Mouse (Mus musculus): Measurements from ENCODE around the gene Junb. TPM values are rescaled to one million over a fixed set of nuclear protein-coding genes. Genes with fewer than 3 reads are reported as not detected.

Junb gene
- polyA plus RNA-seq, 1 experiment = 158 TPM

DNA sequence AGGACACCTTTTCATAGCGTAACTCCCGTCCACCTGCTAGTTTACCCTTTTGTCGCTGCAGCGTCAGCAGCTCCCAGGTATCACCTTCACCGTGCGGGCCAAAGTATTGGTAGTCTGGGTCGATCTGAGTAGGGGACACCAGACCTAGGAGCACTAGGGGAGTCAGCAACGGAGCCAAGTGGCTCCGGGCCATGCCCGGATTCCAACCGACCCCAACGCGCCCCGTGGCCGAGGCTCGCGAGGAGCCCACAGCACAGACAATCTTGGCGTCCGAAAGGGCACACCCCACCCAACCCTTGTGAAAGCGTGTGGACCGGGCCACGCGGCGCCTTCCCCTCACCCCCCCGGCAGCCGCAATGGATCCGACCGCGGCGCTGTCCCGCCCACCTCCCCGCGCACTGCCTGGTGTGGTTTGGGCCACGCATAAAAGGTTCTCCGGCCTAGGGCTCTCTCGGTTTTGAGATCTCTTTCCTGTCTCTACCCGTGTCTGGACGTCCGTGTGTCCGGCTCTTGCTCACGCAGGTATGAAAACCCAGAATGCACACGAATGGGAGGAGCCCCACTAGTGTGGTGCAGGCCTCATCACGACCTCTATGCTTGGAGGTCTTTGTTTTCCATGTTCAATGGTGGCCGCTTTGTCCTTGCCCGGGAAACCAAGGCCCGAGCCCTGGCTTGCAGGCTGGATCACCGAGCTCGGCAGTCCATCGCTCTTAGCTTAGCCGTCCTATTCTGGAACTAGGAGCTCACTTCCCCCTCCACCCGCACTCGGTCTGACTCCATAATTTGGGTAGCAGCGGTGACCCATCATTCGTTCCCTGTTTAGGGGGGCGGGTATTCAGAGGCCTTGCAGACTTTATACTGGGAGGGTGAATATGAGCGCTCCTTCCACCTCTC is 9.0 kb downstream of the Junb start, which contains the start of the genes Gm49661, Prdx2 and Rnaseh2a:
Gene Gm49661, minus strand, starts transcription at position 193 of the 894 bp plus-strand sequence.
Gene Prdx2, plus strand, starts transcription at position 347 of the 894 bp plus-strand sequence.
Gene Rnaseh2a, minus strand, starts transcription at position 527 of the 894 bp plus-strand sequence.
- peak; percentile 37 for TF ChIP-seq MAX (IDR thresholded peaks at IDR 0.05)
- TF ChIP-seq USF1 (IDR thresholded peaks at IDR 0.05; ENCODE audit: low read depth) = no peak
- Histone ChIP-seq H3K79me3 (ENCODE audit: low read depth) (peaks cover 16% of the 10 kb centered on the region), H3K36me3 (ENCODE audit: control insufficient read depth, insufficient read depth) (peaks cover 21% of the 10 kb centered on the region), H3ac (ENCODE audit: control insufficient read depth, insufficient read length, low read depth) (peak within 1 kb of the TSS; percentile 91), H3K27me3 (ENCODE audit: control insufficient read depth, insufficient read depth, insufficient read length) (no peaks in the 10 kb centered on the region), H3K4me3 (ENCODE audit: insufficient read depth, poor library complexity, severe bottlenecking) (peak within 1 kb of the TSS; percentile 55), H3K79me2 (ENCODE audit: control insufficient read depth, insufficient read depth) (peaks cover 45% of the 10 kb centered on the region)

DNA sequence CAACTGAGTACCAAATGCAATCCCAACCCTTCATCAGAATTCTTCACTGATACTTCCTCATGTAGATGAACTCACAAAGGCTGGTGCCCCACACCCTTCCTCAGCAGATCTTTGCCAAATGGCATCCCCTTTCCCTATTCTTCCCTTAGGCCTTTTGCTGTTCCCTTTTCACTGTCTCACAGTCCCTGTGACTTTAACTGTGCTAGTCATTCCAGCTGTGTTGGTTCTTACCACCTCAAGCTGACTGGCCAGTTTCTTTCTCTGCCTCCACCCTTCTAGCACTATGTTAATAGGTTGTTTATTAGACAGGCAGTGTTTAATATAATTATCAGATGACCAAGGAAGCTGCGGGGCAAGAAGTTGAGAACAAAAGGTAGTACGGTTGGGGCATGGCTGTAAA is 9.9 kb downstream of the Junb start:
- Histone ChIP-seq H3ac (ENCODE audit: control insufficient read depth, insufficient read length, low read depth) (peak overlapping the region; percentile 19), H3K4me3 (ENCODE audit: insufficient read depth, poor library complexity, severe bottlenecking) (peak overlapping the region; percentile 55), H3K79me3 (ENCODE audit: low read depth) (peaks cover 16% of the 10 kb centered on the region), H3K79me2 (ENCODE audit: control insufficient read depth, insufficient read depth) (peaks cover 45% of the 10 kb centered on the region), H3K27me3 (ENCODE audit: control insufficient read depth, insufficient read depth, insufficient read length) (no peaks in the 10 kb centered on the region), H3K36me3 (ENCODE audit: control insufficient read depth, insufficient read depth) (peaks cover 21% of the 10 kb centered on the region)
- TF ChIP-seq MYOG (IDR thresholded peaks at IDR 0.05; ENCODE audit: control insufficient read depth, extremely low read depth, insufficient read length) = no peak
- no peak for TF ChIP-seq CEBPB (IDR thresholded peaks at IDR 0.05; ENCODE audit: low read depth)
- TF ChIP-seq FOSL1 (IDR thresholded peaks at IDR 0.05; ENCODE audit: insufficient read depth, low read length, poor library complexity, severe bottlenecking) = no peak
- TF ChIP-seq MYOD1 (IDR thresholded peaks at IDR 0.05; ENCODE audit: control insufficient read depth, insufficient read length, low read depth) = no peak
- TF ChIP-seq CTCF (IDR thresholded peaks at IDR 0.05; ENCODE audit: control insufficient read depth, insufficient read depth, insufficient read length) = no peak
- TF ChIP-seq MAX (IDR thresholded peaks at IDR 0.05) = no peak
- TF ChIP-seq USF1 (IDR thresholded peaks at IDR 0.05; ENCODE audit: low read depth) = no peak

DNA sequence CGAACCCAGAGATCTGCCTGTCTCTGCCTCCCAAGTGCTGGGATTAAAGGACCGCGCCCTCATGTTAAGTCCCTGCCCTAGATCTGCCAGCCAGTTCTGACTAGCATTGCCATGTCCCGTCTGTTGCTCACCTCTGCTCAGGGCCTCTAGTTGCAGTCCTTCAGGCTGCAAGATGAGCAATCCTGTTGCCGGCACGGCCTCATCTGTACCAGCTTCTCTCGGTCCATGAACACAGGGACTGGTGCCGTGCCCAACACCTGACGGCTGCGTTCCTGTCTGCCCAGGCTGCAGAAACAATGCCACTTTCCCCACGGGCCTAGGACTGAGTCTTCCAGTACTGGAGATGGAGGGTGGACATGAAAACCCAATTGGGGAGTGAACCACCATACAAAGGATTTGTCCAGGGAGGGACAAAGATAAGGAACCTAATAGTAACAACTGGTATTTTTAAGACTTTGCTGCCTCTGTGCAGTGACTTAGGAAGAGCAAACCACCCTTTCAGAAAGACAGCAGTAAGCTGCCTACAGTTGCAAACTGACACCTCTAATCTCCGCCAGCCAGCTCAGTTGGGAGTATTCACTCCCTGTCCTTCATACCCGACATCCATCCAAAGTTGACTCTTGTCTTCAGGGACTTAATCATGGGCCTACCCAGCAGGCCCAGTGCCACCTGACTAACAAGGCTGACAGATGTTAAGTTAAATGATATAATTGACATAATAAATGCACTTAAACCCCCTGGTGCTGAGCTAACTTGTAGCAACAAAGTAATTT is 10.8 kb downstream of the Junb start:
- H3K36me3 ChIP-seq (ENCODE audit: control insufficient read depth, insufficient read depth) = peaks cover 21% of the 10 kb centered on the region
- no peak overlapping the region for H3ac ChIP-seq (ENCODE audit: control insufficient read depth, insufficient read length, low read depth)
- no peak for TF ChIP-seq CEBPB (IDR thresholded peaks at IDR 0.05; ENCODE audit: low read depth)
- TF ChIP-seq MAX (IDR thresholded peaks at IDR 0.05) = no peak
- no peak for TF ChIP-seq MYOG (IDR thresholded peaks at IDR 0.05; ENCODE audit: control insufficient read depth, extremely low read depth, insufficient read length)
- TF ChIP-seq MYOD1 (IDR thresholded peaks at IDR 0.05; ENCODE audit: control insufficient read depth, insufficient read length, low read depth) = no peak
- TF ChIP-seq USF1 (IDR thresholded peaks at IDR 0.05; ENCODE audit: low read depth) = no peak
- TF ChIP-seq FOSL1 (IDR thresholded peaks at IDR 0.05; ENCODE audit: insufficient read depth, low read length, poor library complexity, severe bottlenecking) = no peak
- no peak for TF ChIP-seq CTCF (IDR thresholded peaks at IDR 0.05; ENCODE audit: control insufficient read depth, insufficient read depth, insufficient read length)
- H3K27me3 ChIP-seq (ENCODE audit: control insufficient read depth, insufficient read depth, insufficient read length) = no peaks in the 10 kb centered on the region
- H3K79me3 ChIP-seq (ENCODE audit: low read depth) = peaks cover 16% of the 10 kb centered on the region
- H3K4me3 ChIP-seq (ENCODE audit: insufficient read depth, poor library complexity, severe bottlenecking) = no peak overlapping the region
- peaks cover 45% of the 10 kb centered on the region for H3K79me2 ChIP-seq (ENCODE audit: control insufficient read depth, insufficient read depth)

DNA sequence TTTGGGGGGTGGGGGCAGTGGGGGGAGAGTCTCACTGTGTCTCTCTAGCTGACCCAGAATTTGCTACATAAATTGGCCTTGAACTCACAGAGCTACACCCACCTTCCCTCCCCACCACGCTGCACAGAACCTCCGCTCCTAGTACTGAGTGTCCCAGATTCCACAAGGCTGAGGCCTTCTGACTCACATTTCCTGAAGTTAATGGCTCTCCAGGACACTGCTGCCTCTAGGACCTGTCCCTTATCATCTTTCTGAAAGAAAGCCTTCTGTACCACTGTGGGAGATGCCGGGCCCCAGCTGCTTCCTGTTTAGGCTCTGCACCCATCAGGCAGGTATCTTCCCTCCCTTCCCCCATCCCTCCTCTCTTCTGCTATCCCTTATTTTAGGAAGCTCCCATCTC is 11.9 kb downstream of the Junb start:
- H3K79me3 ChIP-seq (ENCODE audit: low read depth) = peaks cover 16% of the 10 kb centered on the region
- peaks cover 45% of the 10 kb centered on the region for H3K79me2 ChIP-seq (ENCODE audit: control insufficient read depth, insufficient read depth)
- H3K4me3 ChIP-seq (ENCODE audit: insufficient read depth, poor library complexity, severe bottlenecking) = no peak overlapping the region
- no peak for TF ChIP-seq MAX (IDR thresholded peaks at IDR 0.05)
- no peak for TF ChIP-seq USF1 (IDR thresholded peaks at IDR 0.05; ENCODE audit: low read depth)
- no peak for TF ChIP-seq CEBPB (IDR thresholded peaks at IDR 0.05; ENCODE audit: low read depth)
- TF ChIP-seq MYOG (IDR thresholded peaks at IDR 0.05; ENCODE audit: control insufficient read depth, extremely low read depth, insufficient read length) = no peak
- no peak for TF ChIP-seq CTCF (IDR thresholded peaks at IDR 0.05; ENCODE audit: control insufficient read depth, insufficient read depth, insufficient read length)
- TF ChIP-seq MYOD1 (IDR thresholded peaks at IDR 0.05; ENCODE audit: control insufficient read depth, insufficient read length, low read depth) = no peak
- no peak for TF ChIP-seq FOSL1 (IDR thresholded peaks at IDR 0.05; ENCODE audit: insufficient read depth, low read length, poor library complexity, severe bottlenecking)
- H3K36me3 ChIP-seq (ENCODE audit: control insufficient read depth, insufficient read depth) = peaks cover 13% of the 10 kb centered on the region
- no peaks in the 10 kb centered on the region for H3K27me3 ChIP-seq (ENCODE audit: control insufficient read depth, insufficient read depth, insufficient read length)
- no peak overlapping the region for H3ac ChIP-seq (ENCODE audit: control insufficient read depth, insufficient read length, low read depth)

DNA sequence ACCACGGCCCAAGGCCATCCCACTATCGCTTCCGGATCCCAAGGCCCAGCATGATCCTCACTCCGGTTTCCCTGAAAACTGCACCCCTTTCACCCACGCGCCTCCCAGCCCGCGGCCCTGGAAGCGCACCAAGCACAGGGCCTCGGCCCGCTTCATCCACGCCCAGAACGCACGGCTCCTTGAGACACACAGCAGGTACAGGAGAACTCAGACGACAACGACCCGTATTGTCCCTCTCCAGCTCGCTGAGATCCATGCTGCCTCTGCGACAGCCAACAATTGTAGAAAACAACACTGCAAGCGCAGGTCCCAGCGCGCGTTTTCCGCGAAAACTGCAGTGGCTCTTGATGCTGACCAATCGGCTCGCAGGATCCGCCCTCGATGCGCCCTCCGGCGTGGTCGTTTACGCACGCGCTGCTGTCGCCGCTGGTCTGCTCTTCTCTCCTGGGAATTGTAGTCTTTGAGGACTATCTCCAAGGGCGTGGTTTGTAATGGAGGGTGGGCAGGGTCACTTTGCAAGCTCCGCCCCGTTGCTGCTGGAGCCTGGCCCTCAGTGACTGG is 12.7 kb downstream of the Junb start:
- H3K79me2 ChIP-seq (ENCODE audit: control insufficient read depth, insufficient read depth) = peaks cover 38% of the 10 kb centered on the region
- H3K4me3 ChIP-seq (ENCODE audit: insufficient read depth, poor library complexity, severe bottlenecking) = peak overlapping the region; percentile 48
- peaks cover 10% of the 10 kb centered on the region for H3K36me3 ChIP-seq (ENCODE audit: control insufficient read depth, insufficient read depth)
- TF ChIP-seq MAX (IDR thresholded peaks at IDR 0.05) (peak; percentile 69), MYOG (IDR thresholded peaks at IDR 0.05; ENCODE audit: control insufficient read depth, extremely low read depth, insufficient read length) (no peak)
- peak overlapping the region; percentile 70 for H3ac ChIP-seq (ENCODE audit: control insufficient read depth, insufficient read length, low read depth)
- no peaks in the 10 kb centered on the region for H3K27me3 ChIP-seq (ENCODE audit: control insufficient read depth, insufficient read depth, insufficient read length)
- peaks cover 13% of the 10 kb centered on the region for H3K79me3 ChIP-seq (ENCODE audit: low read depth)

All from C2C12 (cell line).